Mouse (Mus musculus) spleen, adult 2 months (tissue): Measurements from ENCODE around the gene Tex9.

ENCODE experiments used
- CTCF ChIP-seq: fragments of 200-500 bp; IDR thresholded peaks from 2 replicates; pipeline ENCODE4 v1.5.1; 2011; ENCODE audit warnings: mild to moderate bottlenecking, inconsistent platforms; ENCODE audit not compliant: insufficient read depth, insufficient read length, insufficient replicate concordance; ENCODE audit errors: extremely low read depth
- POLR2A ChIP-seq: fragments of 200-500 bp; IDR thresholded peaks from 2 replicates; pipeline ENCODE4 v1.6.1; 2011; ENCODE audit warnings: low read depth, low read length, inconsistent platforms

DNA sequence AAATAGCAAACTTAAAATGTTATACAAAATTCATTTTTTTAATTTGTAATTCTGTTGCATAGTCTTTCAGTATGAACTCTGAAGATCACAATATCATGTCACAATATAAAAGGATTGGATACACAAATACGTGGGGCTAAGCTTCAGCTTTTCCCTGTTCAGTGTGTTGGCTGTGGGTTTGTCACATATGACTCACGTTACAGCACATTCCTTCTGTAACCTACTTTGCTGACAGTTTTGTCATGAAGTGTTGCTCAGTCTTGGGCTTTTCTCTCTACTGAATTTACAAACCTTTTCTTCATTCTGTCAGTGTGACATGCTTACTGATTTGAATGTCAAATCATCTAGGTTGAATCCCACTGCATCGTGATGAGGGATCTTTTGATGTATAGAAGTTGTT, 32.3 kb downstream of the Tex9 start:
- TF ChIP-seq CTCF (no peak), POLR2A (no peak)
